Mouse (Mus musculus): ENCODE measurements around the gene Nckap1. TPM values are rescaled to one million over a fixed set of nuclear protein-coding genes. Genes with fewer than 3 reads are reported as not detected.

Nckap1 gene
- polyA plus RNA-seq (2014; fragmentation: Illumina TruSeq; extraction: RNeasy Lipid Tissue Mini Kit (QIAGEN cat#74804); ENCODE audit: low read depth, low replicate concordance), result 494 TPM

DNA sequence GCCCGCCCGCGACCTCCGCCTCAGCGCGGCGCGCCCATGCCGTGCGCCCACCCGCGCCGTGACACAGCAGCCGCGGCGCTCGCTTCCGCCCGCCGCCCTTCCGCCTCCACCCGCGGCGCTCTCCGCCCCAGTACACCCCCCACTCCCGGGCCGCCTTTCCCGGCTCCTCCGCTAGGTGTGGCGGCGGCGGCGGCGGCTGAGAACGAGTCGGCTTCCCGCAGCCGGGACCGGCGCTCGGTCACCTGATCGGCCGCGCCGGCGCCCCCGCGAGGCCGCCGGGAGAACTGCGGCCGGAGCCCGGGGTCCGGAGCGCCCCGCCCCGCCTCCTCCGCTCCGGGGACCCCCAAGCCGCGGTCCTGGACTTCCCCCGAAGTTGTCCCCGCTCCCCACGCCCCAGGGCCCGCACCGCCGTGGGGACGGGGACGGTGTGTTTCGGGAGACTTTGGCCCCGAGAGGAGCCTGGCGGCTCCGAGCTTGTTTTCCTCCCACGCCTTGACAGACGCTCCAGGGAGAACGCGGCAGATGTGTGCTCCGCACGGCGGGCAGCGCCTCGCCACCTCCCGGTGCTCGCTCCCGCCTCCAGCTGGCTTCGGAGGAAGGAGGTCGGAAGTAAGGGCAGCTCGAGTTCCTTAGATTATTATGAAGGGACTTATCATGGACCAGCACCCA is at the start of gene Nckap1:
TSS of gene Nckap1 (minus strand) at position 338 of the 669 bp plus-strand sequence.

DNA sequence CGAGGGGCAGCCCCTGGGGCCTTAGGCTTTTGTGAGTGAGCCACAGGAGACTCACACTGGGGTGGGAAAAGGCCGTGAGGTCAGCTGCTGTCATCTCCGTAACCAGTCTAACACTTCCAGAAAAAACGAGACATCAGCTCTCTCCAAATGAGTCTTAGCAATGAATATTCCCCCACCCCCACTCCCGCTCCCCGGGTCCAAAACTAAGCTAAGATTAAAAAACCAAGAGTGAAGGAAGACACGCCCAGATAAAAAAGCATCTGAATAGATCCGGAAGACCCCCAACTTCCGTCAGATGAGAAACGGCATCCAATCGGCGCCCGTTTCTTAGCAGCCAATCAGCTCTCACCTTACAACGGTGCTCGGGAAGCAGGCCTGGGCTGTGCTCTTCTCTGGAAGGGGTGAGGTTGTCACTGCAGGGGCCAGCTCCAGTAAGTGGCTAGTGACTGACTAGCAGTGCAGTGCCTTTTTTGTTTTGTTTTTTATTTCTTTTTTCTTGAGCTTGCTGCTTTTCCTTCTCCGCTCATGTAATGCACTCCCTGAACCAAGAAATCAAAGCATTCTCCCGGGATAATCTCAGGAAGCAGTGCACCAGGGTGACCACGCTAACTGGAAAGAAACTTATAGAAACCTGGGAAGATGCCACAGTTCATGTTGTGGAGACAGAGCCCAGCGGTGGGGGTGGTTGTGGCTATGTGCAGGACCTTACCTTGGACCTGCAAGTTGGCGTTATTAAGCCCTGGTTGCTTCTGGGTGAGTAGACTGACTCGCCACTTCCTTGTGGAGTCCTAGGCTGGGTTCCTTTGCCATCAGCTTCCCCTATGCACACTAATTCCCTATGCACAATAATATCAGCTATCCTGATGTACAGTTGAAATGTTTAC is 35.9 kb upstream of the Nckap1 start, which contains the start of the genes Dusp19 and Nup35:
TSS of gene Dusp19 (plus strand) at position 192 of the 884 bp plus-strand sequence.
TSS of gene Nup35 (plus strand) at position 383 of the 884 bp plus-strand sequence.

Other genes starting within 250 kb of the Nckap1 start
- 446 TPM for gene Frzb, start 133.8 kb downstream of the Nckap1 start, polyA plus RNA-seq (2014; fragmentation: Illumina TruSeq; extraction: RNeasy Lipid Tissue Mini Kit (QIAGEN cat#74804); ENCODE audit: low read depth, low replicate concordance)
- gene Dusp19, start 35.7 kb upstream of the Nckap1 start, polyA plus RNA-seq (2014; fragmentation: Illumina TruSeq; extraction: RNeasy Lipid Tissue Mini Kit (QIAGEN cat#74804); ENCODE audit: low read depth, low replicate concordance), result 50.5 TPM
- gene Nup35, start 35.9 kb upstream of the Nckap1 start, polyA plus RNA-seq (2014; fragmentation: Illumina TruSeq; extraction: RNeasy Lipid Tissue Mini Kit (QIAGEN cat#74804); ENCODE audit: low read depth, low replicate concordance), result 48.6 TPM

All from adrenal gland, adult 10 weeks (tissue).